Comparison of ENCODE assay signal across 8 mouse cellular contexts in genomic region chr1:187215181-187216116, GRCm38 (mm10). TPM values are rescaled to one million over a fixed set of nuclear protein-coding genes. Genes with fewer than 3 reads are reported as not detected.
DNase-seq lines count a peak whose midpoint lies in the region; ATAC-seq lines count a peak whose summit lies in the region.

TSS of gene Spata17 (minus strand) at chr1:187215465.
TSS of gene Gpatch2 (plus strand) at chr1:187215508.

- H3K36me3 ChIP-seq in forebrain, embryonic 10.5 days (replicated peaks), result 0 out of 2 replicates have a peak, but pooled peaks cover 4% of the 10 kb centered on the region
- H3K36me3 ChIP-seq in heart, embryonic 15.5 days, result no peaks in the 10 kb centered on the region
- H3K36me3 ChIP-seq in liver, embryonic 15.5 days (replicated peaks), result no peaks in the 10 kb centered on the region
- H3K36me3 ChIP-seq in neural tube, embryonic 12.5 days, result no peaks in the 10 kb centered on the region

- H3K27me3 ChIP-seq in forebrain, embryonic 10.5 days (ENCODE audit: poor library complexity, severe bottlenecking), result no peaks in the 10 kb centered on the region
- H3K27me3 ChIP-seq in heart, embryonic 15.5 days, result no peaks in the 10 kb centered on the region
- H3K27me3 ChIP-seq in liver, embryonic 15.5 days, result no peaks in the 10 kb centered on the region
- no peaks in the 10 kb centered on the region for H3K27me3 ChIP-seq in neural tube, embryonic 12.5 days (replicated peaks)

- H3K9me3 ChIP-seq in forebrain, embryonic 10.5 days, result no peaks in the 10 kb centered on the region
- H3K9me3 ChIP-seq in heart, embryonic 15.5 days (replicated peaks), result no peaks in the 10 kb centered on the region
- no peaks in the 10 kb centered on the region for H3K9me3 ChIP-seq in liver, embryonic 15.5 days (replicated peaks)
- no peaks in the 10 kb centered on the region for H3K9me3 ChIP-seq in neural tube, embryonic 12.5 days

- H3K4me1 ChIP-seq in forebrain, embryonic 10.5 days, result peaks cover 11% of the 10 kb centered on the region
- H3K4me1 ChIP-seq in heart, embryonic 15.5 days (replicated peaks), result peaks cover 4% of the 10 kb centered on the region; the same call in 1 of the 2 replicates
- peaks cover 24% of the 10 kb centered on the region for H3K4me1 ChIP-seq in liver, embryonic 15.5 days (replicated peaks)
- H3K4me1 ChIP-seq in neural tube, embryonic 12.5 days, result peaks cover 5% of the 10 kb centered on the region; the same call in 1 of the 2 replicates

- ATAC-seq in heart, embryonic 15.5 days (replicated peaks; ENCODE audit: insufficient number of reproducible peaks, insufficient read depth, low FRiP score, low read depth), result peak; percentile 87
- ATAC-seq in liver, embryonic 15.5 days (ENCODE audit: insufficient read depth), result peak; percentile 82
- ATAC-seq in neural tube, embryonic 12.5 days (ENCODE audit: low FRiP score, low read depth), result peak; percentile 94

- DNase-seq in CD8-positive naive resting alpha-beta T cell, adult 2 months (ENCODE audit: low read depth in 2 of 2, low spot score in 2 of 2), result peak; percentile 37 to 44
- peak; percentile 66 for DNase-seq in c-Kit-negative CD71-positive TER-119-positive erythroid progenitor cells, embryonic 14.5 days (ENCODE audit: low read depth, low spot score)
- DNase-seq in forebrain, embryonic 10.5 days (ENCODE audit: extremely low spot score, low spot score), result peak; percentile 86
- peak; percentile 86 to 91 for DNase-seq in kidney, postnatal 25 days
- DNase-seq in telencephalon, adult 2 months (ENCODE audit: low read depth, low spot score), result peak; percentile 80

- H3K4me3 ChIP-seq in forebrain, embryonic 10.5 days, result peak within 1 kb of the TSS; percentile 86
- H3K4me3 ChIP-seq in heart, embryonic 15.5 days, result peak within 1 kb of the TSS; percentile 98
- peak within 1 kb of the TSS; percentile 87 for H3K4me3 ChIP-seq in liver, embryonic 15.5 days (replicated peaks)
- H3K4me3 ChIP-seq in neural tube, embryonic 12.5 days, result peak within 1 kb of the TSS; percentile 90

- peak within 1 kb of the TSS; percentile 80 for H3K4me2 ChIP-seq in heart, embryonic 15.5 days
- peak within 1 kb of the TSS; percentile 76 for H3K4me2 ChIP-seq in liver, embryonic 15.5 days
- peak within 1 kb of the TSS; percentile 74 for H3K4me2 ChIP-seq in neural tube, embryonic 12.5 days (replicated peaks)

- peak within 1 kb of the TSS; percentile 91 for H3K27ac ChIP-seq in forebrain, embryonic 10.5 days
- H3K27ac ChIP-seq in heart, embryonic 15.5 days, result peak within 1 kb of the TSS; percentile 87
- H3K27ac ChIP-seq in liver, embryonic 15.5 days (replicated peaks), result peak within 1 kb of the TSS; percentile 64
- peak within 1 kb of the TSS; percentile 37; the same call in 1 of the 2 replicates for H3K27ac ChIP-seq in neural tube, embryonic 12.5 days

- peak within 1 kb of the TSS; percentile 92 for H3K9ac ChIP-seq in heart, embryonic 15.5 days
- H3K9ac ChIP-seq in liver, embryonic 15.5 days, result peak within 1 kb of the TSS; percentile 79
- peak within 1 kb of the TSS; percentile 85 for H3K9ac ChIP-seq in neural tube, embryonic 12.5 days

- 1% methylated on average over 58 of the region's 58 CpGs for WGBS in forebrain, embryonic 10.5 days
- under 1% methylated on average over 58 of the region's 58 CpGs for WGBS in heart, embryonic 15.5 days
- under 1% methylated on average over 58 of the region's 58 CpGs for WGBS in liver, embryonic 15.5 days (ENCODE audit: insufficient replicate concordance)
- WGBS in neural tube, embryonic 12.5 days, result 1% methylated on average over 58 of the region's 58 CpGs

RNA-seq across cellular contexts. Expression of gene Spata17, which starts in this region (rescaled TPM):
- polyA plus RNA-seq in forebrain, embryonic 10.5 days (2016; fragmentation: Nextera tagmentation; extraction: Ambion mirVana), result 1.2 and 1.4 TPM in 2 replicates
- polyA plus RNA-seq in heart, embryonic 15.5 days (2015; fragmentation: Nextera tagmentation; extraction: Ambion mirVana), result 0.75 and 0.96 TPM in 2 replicates
- polyA plus RNA-seq in liver, embryonic 15.5 days (2015; fragmentation: Nextera tagmentation; extraction: Ambion mirVana), result 0.32 and 0.33 TPM in 2 replicates
- polyA plus RNA-seq in neural tube, embryonic 12.5 days (2016; fragmentation: Nextera tagmentation; extraction: Ambion mirVana), result 0.80 and 1.5 TPM in 2 replicates

RNA-seq across cellular contexts. Expression of gene Gpatch2, which starts in this region (rescaled TPM):
- polyA plus RNA-seq in forebrain, embryonic 10.5 days (2016; fragmentation: Nextera tagmentation; extraction: Ambion mirVana), result 26.4 and 27.2 TPM in 2 replicates
- polyA plus RNA-seq in heart, embryonic 15.5 days (2015; fragmentation: Nextera tagmentation; extraction: Ambion mirVana), result 10.8 and 12.4 TPM in 2 replicates
- 4.5 and 4.8 TPM in 2 replicates for polyA plus RNA-seq in liver, embryonic 15.5 days (2015; fragmentation: Nextera tagmentation; extraction: Ambion mirVana)
- polyA plus RNA-seq in neural tube, embryonic 12.5 days (2016; fragmentation: Nextera tagmentation; extraction: Ambion mirVana), result 25.8 and 26.4 TPM in 2 replicates

Comparison
In these comparisons a context has a peak if more than half of its experiments do, and no peak if none do; other contexts are left out.
1. Peak in every context shown above with its lines: DNase-seq, ATAC-seq, H3K4me3 ChIP-seq and H3K27ac ChIP-seq.
2. H3K27ac ChIP-seq: peak in every context shown above with its lines; median percentile 91 in forebrain, embryonic 10.5 days; 87 in heart, embryonic 15.5 days; 64 in liver, embryonic 15.5 days; 37 in neural tube, embryonic 12.5 days.